9 mouse cellular contexts compared by ENCODE assay signal in genomic region chr7:67758858-67759628, GRCm38 (mm10). TPM values are rescaled to one million over a fixed set of nuclear protein-coding genes. Genes with fewer than 3 reads are reported as not detected.
DNase-seq lines count a peak whose midpoint lies in the region; ATAC-seq and TF ChIP-seq lines count a peak whose summit lies in the region.
"Had no signal": no experiment of that assay in that cellular context is flagged by ENCODE, and none has a peak within 500 bp of the region (broad histone marks: within the 10 kb centered on the region; RNA-seq: fewer than 3 reads in every experiment).

No protein-coding gene starts in this region.

- no peaks in the 10 kb centered on the region for H3K4me1 ChIP-seq in hindbrain, postnatal 0 days (ENCODE audit: insufficient read depth, low read length)
- H3K4me1 ChIP-seq in small intestine, adult 2 months (ENCODE audit: control insufficient read depth, insufficient read depth, insufficient read length, low read length), result peaks cover 8% of the 10 kb centered on the region

- peak overlapping the region; percentile 76 for H3K4me2 ChIP-seq in hindbrain, postnatal 0 days (ENCODE audit: low read depth, low read length)

- peak overlapping the region; percentile 72 for H3K27ac ChIP-seq in hindbrain, postnatal 0 days
- peak overlapping the region; percentile 36; the same call in 1 of the 2 replicates for H3K27ac ChIP-seq in small intestine, adult 2 months (ENCODE audit: insufficient read depth, low read depth, low read length)

- no peaks in the 10 kb centered on the region for H3K36me3 ChIP-seq in hindbrain, postnatal 0 days (ENCODE audit: insufficient read depth, low read length)
- H3K36me3 ChIP-seq in small intestine, adult 2 months (ENCODE audit: control insufficient read depth, insufficient read depth, low read length), result no peaks in the 10 kb centered on the region

- H3K9ac ChIP-seq in hindbrain, postnatal 0 days (replicated peaks; ENCODE audit: low read length), result peak overlapping the region; percentile 57

- intact Hi-C loops in left cerebral cortex, postnatal 25 days (cut with DNase I), result loop anchor here (1.0 to 10.0 kb wide), 3 partner anchors 42 to 534 kb away; partner anchors contain the start of gene Lysmd4

- peak; percentile 23 for DNase-seq in cerebellum, adult 11 months
- no peak for DNase-seq in cerebellum, adult 11-12 months
- peak; percentile 88 for DNase-seq in brain, embryonic 14.5 days (ENCODE audit: low read depth)
- DNase-seq in forelimb bud, embryonic 11.5 days (ENCODE audit: low read depth, low spot score), result peak; percentile 77
- DNase-seq in hindbrain, postnatal 0 days (ENCODE audit: low spot score), result peak; percentile 76
- peak; percentile 79 to 85 for DNase-seq in left cerebral cortex, postnatal 25 days (ENCODE audit: low spot score in 2 of 2)

- peak overlapping the region; percentile 55 for H3K4me3 ChIP-seq in hindbrain, postnatal 0 days (ENCODE audit: low read length)
- peak overlapping the region; percentile 73 for H3K4me3 ChIP-seq in small intestine, adult 2 months (ENCODE audit: low read depth, low read length)

- H3K27me3 ChIP-seq in hindbrain, postnatal 0 days (ENCODE audit: insufficient read depth, low read length), result no peaks in the 10 kb centered on the region
- peaks cover 6% of the 10 kb centered on the region for H3K27me3 ChIP-seq in small intestine, adult 2 months (ENCODE audit: control insufficient read depth, insufficient read depth, low read length)

- TF ChIP-seq CTCF in brain, embryonic 14.5 days (IDR thresholded peaks at IDR 0.05; ENCODE audit: borderline replicate concordance, extremely low read depth, insufficient read depth, insufficient read length), result no peak
- no peak for TF ChIP-seq CTCF in hindbrain, postnatal 0 days (IDR thresholded peaks at IDR 0.05; ENCODE audit: low read depth)
- no peak for TF ChIP-seq CTCF in small intestine, adult 2 months (IDR thresholded peaks at IDR 0.05; ENCODE audit: extremely low read depth, insufficient read length, insufficient replicate concordance, low read depth, low read length)

- H3K9me3 ChIP-seq in hindbrain, postnatal 0 days (ENCODE audit: low read length), result no peaks in the 10 kb centered on the region

- WGBS in hindbrain, postnatal 0 days, result under 1% methylated on average over 77 of the region's 92 CpGs
- WGBS in small intestine, adult 2 months, result under 1% methylated on average over 92 of the region's 92 CpGs

- no peak for TF ChIP-seq POLR2A in brain, embryonic 14.5 days (IDR thresholded peaks at IDR 0.05; ENCODE audit: borderline replicate concordance, extremely low read depth, insufficient read depth, insufficient read length, poor library complexity, severe bottlenecking)
- no peak for TF ChIP-seq POLR2A in small intestine, adult 2 months (IDR thresholded peaks at IDR 0.05; ENCODE audit: low read depth, low read length)

- peak; percentile 81 for ATAC-seq in hindbrain, postnatal 0 days
- peak; percentile 68 for ATAC-seq in megakaryocyte-erythroid progenitor cell, adult 5-6 weeks (replicated peaks; ENCODE audit: low FRiP score, low TSS enrichment, poor library complexity, severe bottlenecking)

RNA-seq across cellular contexts. Expression of gene Synm, which starts 0.5 kb away (rescaled TPM):
- 1.7 and 3.5 TPM in 2 replicates for polyA plus RNA-seq in brain, embryonic 14.5 days (2012; rRNA removed)
- total RNA-seq in hindbrain, postnatal 0 days (2014; rRNA removed), result 6.4 and 7.8 TPM in 2 replicates
- polyA plus RNA-seq in hindbrain, postnatal 0 days (2015; fragmentation: Nextera tagmentation; extraction: Ambion mirVana), result 5.8 TPM in 2 replicates
- total RNA-seq in left cerebral cortex, postnatal 25 days (2021), result 10 to 100 TPM; 16.8 to 17.6 TPM
- total RNA-seq in megakaryocyte-erythroid progenitor cell, adult 5-6 weeks (2014; fragmentation: Nextera tagmentation), result not detected in 2 replicates
- total RNA-seq in megakaryocyte-erythroid progenitor cell, adult 5-6 weeks (2017), result 0.52 TPM in 1 of 2 replicates, not detected in the other
- polyA plus RNA-seq in small intestine, adult 2 months (2012; rRNA removed), result 15.2 and 24.8 TPM in 2 replicates
- total RNA-seq: MEL had no signal
